Mouse (Mus musculus) hindbrain, embryonic 15.5 days (tissue): Measurements from ENCODE around the gene Gm20509. TPM values are rescaled to one million over a fixed set of nuclear protein-coding genes. Genes with fewer than 3 reads are reported as not detected.
A peak's percentile ranks its signal among the peaks of the same experiment; 100 is the strongest.

Experiments used
- ATAC-seq: fragments of 200-750 bp; cut with Nextera tagmentation; 2 replicates; pipeline ENCODE4 v1.8.0; 2017; ENCODE audit warnings: low read depth, moderate number of reproducible peaks, moderate TSS enrichment; ENCODE audit not compliant: low FRiP score
- H3K27ac ChIP-seq: fragments of 300-500 bp; sonication (generic); replicated peaks from 2 replicates; pipeline ENCODE4 v1.5.1; 2015; ENCODE audit warnings: mild to moderate bottlenecking, inconsistent platforms
- H3K27me3 ChIP-seq: fragments of 300-500 bp; sonication (generic); 2 replicates; pipeline ENCODE4 v1.6.1; 2015; ENCODE audit warnings: control low read depth, inconsistent platforms
- H3K36me3 ChIP-seq: fragments of 300-500 bp; sonication (generic); 2 replicates; pipeline ENCODE4 v1.6.1; 2015; ENCODE audit warnings: control low read depth, inconsistent platforms
- H3K4me1 ChIP-seq: fragments of 300-500 bp; sonication (generic); replicated peaks from 2 replicates; pipeline ENCODE4 v1.6.1; 2015; ENCODE audit warnings: control low read depth, inconsistent platforms
- H3K4me2 ChIP-seq: fragments of 300-500 bp; sonication (generic); 2 replicates; pipeline ENCODE4 v1.6.1; 2015; ENCODE audit warnings: moderate library complexity, mild to moderate bottlenecking, inconsistent platforms
- H3K4me3 ChIP-seq: fragments of 300-500 bp; sonication (generic); 2 replicates; pipeline ENCODE4 v1.5.1; 2015; ENCODE audit warnings: mild to moderate bottlenecking, inconsistent platforms
- H3K9ac ChIP-seq: fragments of 300-500 bp; sonication (generic); 2 replicates; pipeline ENCODE4 v1.6.1; 2015; ENCODE audit warnings: inconsistent platforms
- H3K9me3 ChIP-seq: fragments of 300-500 bp; sonication (generic); 2 replicates; pipeline ENCODE4 v1.6.1; 2016; ENCODE audit warnings: control low read depth, inconsistent platforms
- WGBS: fragments of 180-500 bp; shearing (Covaris S2); methylation state at CpG from one replicate; pipeline ENCODE4 v1.1.7; 2015; 5-methylcytosine and 5-hydroxymethylcytosine counted together
- polyA plus RNA-seq: library from polyadenylated mRNA; unstranded; fragments of >200 nt; fragmentation: Nextera tagmentation; extraction: Ambion mirVana; gene quantifications from 2 replicates; pipeline ENCODE4 v1.2.1, GENCODE M21; 2015

The Gm20509 gene
- polyA plus RNA-seq, 1 experiment from 2014 or later, result not detected

DNA sequence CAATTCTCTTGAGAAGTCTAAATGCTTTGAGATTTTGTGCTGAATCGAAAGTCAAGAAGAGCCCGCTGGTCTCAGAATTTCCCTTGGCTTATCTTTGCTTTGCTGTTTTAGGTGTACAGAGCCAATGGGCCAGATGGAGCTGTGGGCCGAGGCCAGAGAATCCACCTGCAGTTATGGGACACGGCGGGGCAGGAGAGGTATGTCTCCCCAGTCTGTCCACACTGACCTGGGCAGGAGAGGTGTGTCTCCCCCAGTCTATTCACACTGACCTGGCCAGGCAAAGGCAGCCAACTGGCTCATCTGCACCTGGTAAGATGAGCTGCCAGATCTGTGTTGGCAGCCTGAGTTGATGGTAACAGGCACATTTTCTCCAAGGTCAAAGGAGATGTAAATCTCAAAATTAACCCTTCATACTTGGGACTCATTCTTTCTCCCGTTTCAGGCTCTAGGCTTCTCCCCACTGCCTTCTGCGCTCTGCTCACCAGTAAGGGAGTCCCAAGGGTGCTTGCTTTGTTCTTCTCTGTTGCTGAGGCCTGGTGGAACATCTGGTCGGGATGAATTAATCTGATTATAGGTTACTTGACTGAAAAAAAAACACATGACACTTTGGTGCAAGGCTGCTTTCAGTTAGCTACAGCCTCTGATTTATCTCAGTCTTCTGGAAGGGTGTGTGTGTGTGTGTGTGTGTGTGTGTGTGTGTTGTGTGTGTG lies 19.8 kb upstream of the Gm20509 start:
- Histone ChIP-seq H3K9me3 (no peaks in the 10 kb centered on the region), H3K36me3 (no peaks in the 10 kb centered on the region), H3K27ac (no peak overlapping the region), H3K4me3 (no peak overlapping the region), H3K4me2 (no peak overlapping the region), H3K9ac (no peak overlapping the region), H3K4me1 (no peaks in the 10 kb centered on the region), H3K27me3 (no peaks in the 10 kb centered on the region)
- ATAC-seq, result no peak
- 73% methylated on average over 8 of the region's 8 CpGs for WGBS

- Histone ChIP-seq H3K27ac (no peak overlapping the region), H3K4me2 (no peak overlapping the region), H3K9me3 (no peaks in the 10 kb centered on the region), H3K4me3 (no peak overlapping the region), H3K9ac (no peak overlapping the region), H3K27me3 (no peaks in the 10 kb centered on the region), H3K36me3 (no peaks in the 10 kb centered on the region), H3K4me1 (no peaks in the 10 kb centered on the region)
- ATAC-seq, result no peak
- 74% methylated on average over 6 of the region's 6 CpGs for WGBS
Measured at GRCm38 (mm10) chr9:73083956-73084355, 18.3 kb upstream of the Gm20509 start.

- Histone ChIP-seq H3K4me3 (no peak overlapping the region), H3K4me1 (no peaks in the 10 kb centered on the region), H3K27ac (no peak overlapping the region), H3K36me3 (no peaks in the 10 kb centered on the region), H3K4me2 (no peak overlapping the region), H3K27me3 (no peaks in the 10 kb centered on the region), H3K9ac (no peak overlapping the region), H3K9me3 (no peaks in the 10 kb centered on the region)
- ATAC-seq, result no peak
- 88% methylated on average over 6 of the region's 6 CpGs for WGBS
Measured at GRCm38 (mm10) chr9:73085845-73086244, 16.4 kb upstream of the Gm20509 start.

GRCm38 (mm10) chr9:73087121-73087520 lies 15.1 kb upstream of the Gm20509 start:
- H3K9me3 ChIP-seq, result no peaks in the 10 kb centered on the region
- H3K4me2 ChIP-seq, result no peak overlapping the region
- no peak for ATAC-seq
- no peak overlapping the region for H3K27ac ChIP-seq
- H3K4me1 ChIP-seq, result no peaks in the 10 kb centered on the region
- no peak overlapping the region for H3K9ac ChIP-seq
- H3K36me3 ChIP-seq, result no peaks in the 10 kb centered on the region
- WGBS, result 54% methylated on average over 8 of the region's 8 CpGs
- H3K4me3 ChIP-seq, result no peak overlapping the region
- H3K27me3 ChIP-seq, result no peaks in the 10 kb centered on the region

GRCm38 (mm10) chr9:73087581-73087980 lies 14.7 kb upstream of the Gm20509 start:
- 84% methylated on average over 5 of the region's 5 CpGs for WGBS

DNA sequence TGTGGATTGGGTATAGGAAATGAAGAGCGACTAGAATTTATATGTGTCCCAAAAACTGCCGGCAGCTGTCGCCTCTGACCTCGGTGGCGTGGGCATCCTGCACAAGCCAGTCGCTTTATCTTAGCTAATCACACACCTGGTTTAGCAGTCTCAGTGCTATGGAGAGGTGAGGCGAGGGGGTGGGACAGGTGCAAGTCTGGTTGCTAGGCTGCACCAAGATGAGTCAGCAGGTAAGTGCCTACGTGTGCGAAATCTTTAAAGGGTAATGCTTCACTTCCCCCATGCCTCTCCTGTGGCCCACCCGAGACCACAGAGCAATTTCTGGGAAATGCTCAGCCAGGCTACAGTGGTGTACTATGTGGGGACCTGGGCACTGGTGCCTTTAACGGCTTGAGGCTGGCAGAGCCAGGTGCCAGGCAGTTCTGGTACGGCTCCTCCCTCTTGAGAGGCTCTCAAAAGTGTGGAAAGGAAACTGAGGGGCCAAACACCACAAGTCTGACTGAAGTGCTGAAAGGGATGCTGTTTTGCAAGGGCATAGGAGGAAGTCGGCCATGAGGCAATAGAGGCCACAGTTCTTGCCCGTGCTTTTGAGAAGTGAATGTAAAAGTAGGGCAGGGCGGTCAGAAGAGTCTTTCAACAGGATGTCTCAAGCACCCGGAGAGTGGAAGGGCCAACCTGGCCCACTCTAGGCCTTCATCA lies 12.9 kb upstream of the Gm20509 start:
- Histone ChIP-seq H3K27me3 (peaks cover 7% of the 10 kb centered on the region; the same call in 1 of the 2 replicates), H3K4me3 (no peak overlapping the region), H3K9ac (no peak overlapping the region), H3K4me2 (no peak overlapping the region), H3K27ac (no peak overlapping the region), H3K9me3 (no peaks in the 10 kb centered on the region), H3K4me1 (no peaks in the 10 kb centered on the region), H3K36me3 (no peaks in the 10 kb centered on the region)
- ATAC-seq, result no peak
- WGBS, result 79% methylated on average over 16 of the region's 16 CpGs

More at GRCm38 (mm10) chr9:73087581-73087980, 14.7 kb upstream of the Gm20509 start:
- H3K27ac ChIP-seq, result no peak overlapping the region
- H3K9me3 ChIP-seq, result no peaks in the 10 kb centered on the region
- peaks cover under 1% of the 10 kb centered on the region; the same call in 1 of the 2 replicates for H3K27me3 ChIP-seq
- no peak overlapping the region for H3K4me2 ChIP-seq
- no peaks in the 10 kb centered on the region for H3K4me1 ChIP-seq
- H3K36me3 ChIP-seq, result no peaks in the 10 kb centered on the region
- no peak overlapping the region for H3K9ac ChIP-seq
- H3K4me3 ChIP-seq, result no peak overlapping the region
- no peak for ATAC-seq

DNA sequence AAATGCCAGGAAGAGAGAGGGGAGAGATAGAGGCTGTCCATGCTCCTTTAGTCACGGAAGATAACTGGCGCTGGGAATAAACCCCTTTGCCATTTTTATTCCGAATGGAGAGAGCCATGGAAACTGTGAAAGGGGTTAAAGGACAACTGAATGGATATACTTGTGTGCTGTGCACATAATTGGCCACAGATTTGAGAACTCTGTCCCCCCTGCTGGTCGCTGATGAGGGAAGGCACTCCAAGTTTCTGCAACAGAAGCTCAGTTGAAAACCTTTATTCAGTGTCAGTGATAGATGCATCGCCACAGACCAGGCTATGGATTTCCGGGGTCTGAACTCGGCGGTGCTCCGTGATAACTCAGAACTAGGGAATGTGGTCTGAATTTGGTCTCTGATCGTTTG lies 12.1 kb upstream of the Gm20509 start:
- Histone ChIP-seq H3K9me3 (no peaks in the 10 kb centered on the region), H3K4me2 (no peak overlapping the region), H3K36me3 (no peaks in the 10 kb centered on the region), H3K9ac (no peak overlapping the region), H3K27ac (no peak overlapping the region), H3K27me3 (peaks cover 7% of the 10 kb centered on the region; the same call in 1 of the 2 replicates), H3K4me1 (peaks cover 7% of the 10 kb centered on the region; the same call in 1 of the 2 replicates), H3K4me3 (no peak overlapping the region)
- ATAC-seq, result no peak
- 74% methylated on average over 10 of the region's 10 CpGs for WGBS

DNA sequence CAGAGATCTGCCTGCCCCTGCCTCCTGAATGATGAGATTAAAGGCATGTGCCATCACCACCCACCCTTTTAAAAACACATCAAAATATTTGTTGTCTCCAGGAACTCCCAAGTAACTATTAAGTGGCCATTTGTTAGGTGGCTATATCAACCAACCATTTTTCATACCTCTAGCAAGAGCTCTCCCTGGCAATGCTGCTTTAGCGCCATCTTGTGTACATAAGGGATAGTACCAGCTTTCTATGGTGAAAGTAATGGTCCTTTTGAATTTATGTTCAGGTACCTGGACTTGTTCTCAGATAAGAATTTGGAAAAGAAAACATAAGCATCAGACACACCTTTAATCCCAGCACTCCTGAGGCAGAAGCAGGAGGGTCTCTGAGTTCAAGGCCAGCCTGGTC lies 10.5 kb upstream of the Gm20509 start:
- no peaks in the 10 kb centered on the region for H3K9me3 ChIP-seq
- ATAC-seq, result no peak
- WGBS, result 0% methylated on average over 1 of the region's 1 CpGs

GRCm38 (mm10) chr9:73094580-73094979 lies 7.7 kb upstream of the Gm20509 start:
- no peak overlapping the region for H3K4me3 ChIP-seq
- no peak overlapping the region for H3K27ac ChIP-seq
- H3K9me3 ChIP-seq, result no peaks in the 10 kb centered on the region
- WGBS, result 32% methylated on average over 17 of the region's 17 CpGs
- H3K9ac ChIP-seq, result no peak overlapping the region
- H3K36me3 ChIP-seq, result no peaks in the 10 kb centered on the region
- peaks cover 7% of the 10 kb centered on the region; the same call in 1 of the 2 replicates for H3K4me1 ChIP-seq
- H3K4me2 ChIP-seq, result peak overlapping the region; percentile 36
- peak; percentile 82 for ATAC-seq
- peaks cover 7% of the 10 kb centered on the region; the same call in 1 of the 2 replicates for H3K27me3 ChIP-seq

More for the DNA sequence above, 10.5 kb upstream of the Gm20509 start:
- H3K36me3 ChIP-seq, result no peaks in the 10 kb centered on the region
- H3K4me2 ChIP-seq, result no peak overlapping the region
- no peak overlapping the region for H3K27ac ChIP-seq
- peaks cover 7% of the 10 kb centered on the region; the same call in 1 of the 2 replicates for H3K27me3 ChIP-seq
- no peak overlapping the region for H3K9ac ChIP-seq
- H3K4me3 ChIP-seq, result no peak overlapping the region
- H3K4me1 ChIP-seq, result peaks cover 7% of the 10 kb centered on the region; the same call in 1 of the 2 replicates

- Histone ChIP-seq H3K4me2 (no peak overlapping the region), H3K27me3 (peaks cover 16% of the 10 kb centered on the region), H3K9me3 (no peaks in the 10 kb centered on the region), H3K4me1 (peaks cover 7% of the 10 kb centered on the region; the same call in 1 of the 2 replicates), H3K4me3 (no peak overlapping the region), H3K27ac (no peak overlapping the region), H3K9ac (no peak overlapping the region), H3K36me3 (no peaks in the 10 kb centered on the region)
- 77% methylated on average over 2 of the region's 2 CpGs for WGBS
- ATAC-seq, result no peak
Measured at GRCm38 (mm10) chr9:73097898-73098297, 4.4 kb upstream of the Gm20509 start.

- H3K27me3 ChIP-seq, result peaks cover 43% of the 10 kb centered on the region
- no peak for ATAC-seq
- peaks cover 9% of the 10 kb centered on the region; the same call in 1 of the 2 replicates for H3K4me1 ChIP-seq
- H3K4me2 ChIP-seq, result no peak within 1 kb of the TSS
- WGBS, result 89% methylated on average over 5 of the region's 5 CpGs
- no peak within 1 kb of the TSS for H3K9ac ChIP-seq
- H3K4me3 ChIP-seq, result no peak within 1 kb of the TSS
- H3K36me3 ChIP-seq, result no peaks in the 10 kb centered on the region
- no peaks in the 10 kb centered on the region for H3K9me3 ChIP-seq
- no peak within 1 kb of the TSS for H3K27ac ChIP-seq
Measured at GRCm38 (mm10) chr9:73101536-73101935, 734 bp upstream of the Gm20509 start, which contains the start of gene Khdc3. TSS of gene Khdc3 (plus strand) at chr9:73101836.
